Mouse (Mus musculus): ENCODE data around the gene Sit1.

Gene Sit1

GRCm38 (mm10) chr4:43483535-43484091 lies at the start of gene Sit1:
Sit1 (minus strand) TSS chr4:43483734.
- in situ Hi-C loops (cut with MboI, MseI): loop anchor here (5.0 to 10.0 kb wide), 2 partner anchors 41 to 449 kb away; partner anchors contain the start of genes Stoml2 (in 1 of the 2) and Tesk1 (in 1 of the 2)

- in situ Hi-C loops (cut with MboI, MseI): no loop called here
Observed at GRCm38 (mm10) chr4:43533270-43533669, 49.7 kb upstream of the Sit1 start.

- in situ Hi-C loops (cut with MboI, MseI): no loop called here
Observed at GRCm38 (mm10) chr4:43530581-43530980, 47.0 kb upstream of the Sit1 start.

- in situ Hi-C loops (cut with MboI, MseI): no loop called here
Observed at GRCm38 (mm10) chr4:43530081-43530501, 46.6 kb upstream of the Sit1 start.

GRCm38 (mm10) chr4:43528487-43528886 lies 45.0 kb upstream of the Sit1 start:
- in situ Hi-C loops (cut with MboI, MseI): loop anchor here (5.0 to 10.0 kb wide), 2 partner anchors 91 to 336 kb away; no protein-coding TSS in a partner anchor

- in situ Hi-C loops (cut with MboI, MseI): loop anchor here (5.0 to 10.0 kb wide), 2 partner anchors 91 to 337 kb away; no protein-coding TSS in a partner anchor
Observed at GRCm38 (mm10) chr4:43527880-43528279, 44.3 kb upstream of the Sit1 start.

- in situ Hi-C loops (cut with MboI, MseI): loop anchor here in 1 of 2 experiments (10.0 kb wide), 1 partner anchor 345 kb away; no protein-coding TSS in a partner anchor
Observed at GRCm38 (mm10) chr4:43519956-43520355, 36.4 kb upstream of the Sit1 start.

GRCm38 (mm10) chr4:43519551-43519950 lies 36.0 kb upstream of the Sit1 start:
- in situ Hi-C loops (cut with MboI, MseI): no loop called here

GRCm38 (mm10) chr4:43515764-43516708 lies 32.5 kb upstream of the Sit1 start:
- in situ Hi-C loops (cut with MboI, MseI): no loop called here

- in situ Hi-C loops (cut with MboI, MseI): no loop called here
Observed at GRCm38 (mm10) chr4:43513791-43514190, 30.3 kb upstream of the Sit1 start.

- in situ Hi-C loops (cut with MboI, MseI): no loop called here
Observed at GRCm38 (mm10) chr4:43513300-43513699, 29.8 kb upstream of the Sit1 start.

- in situ Hi-C loops (cut with MboI, MseI): no loop called here
Observed at GRCm38 (mm10) chr4:43512653-43513052, 29.1 kb upstream of the Sit1 start.

- in situ Hi-C loops (cut with MboI, MseI): no loop called here
Observed at GRCm38 (mm10) chr4:43511675-43512454, 28.3 kb upstream of the Sit1 start.

- in situ Hi-C loops (cut with MboI, MseI): no loop called here
Observed at GRCm38 (mm10) chr4:43509109-43509508, 25.6 kb upstream of the Sit1 start.

GRCm38 (mm10) chr4:43508666-43508997 lies 25.1 kb upstream of the Sit1 start:
- in situ Hi-C loops (cut with MboI, MseI): no loop called here

- in situ Hi-C loops (cut with MboI, MseI): no loop called here
Observed at GRCm38 (mm10) chr4:43507938-43508665, 24.6 kb upstream of the Sit1 start.

GRCm38 (mm10) chr4:43506536-43507185 lies 23.1 kb upstream of the Sit1 start, which contains the start of gene Car9:
Car9 (plus strand) TSS chr4:43506966.
- in situ Hi-C loops (cut with MboI, MseI): no loop called here

- in situ Hi-C loops (cut with MboI, MseI): no loop called here
Observed at GRCm38 (mm10) chr4:43506074-43506473, 22.5 kb upstream of the Sit1 start.

GRCm38 (mm10) chr4:43504269-43504668 lies 20.7 kb upstream of the Sit1 start:
- in situ Hi-C loops (cut with MboI, MseI): no loop called here

- in situ Hi-C loops (cut with MboI, MseI): no loop called here
Observed at GRCm38 (mm10) chr4:43503506-43503905, 20.0 kb upstream of the Sit1 start.

GRCm38 (mm10) chr4:43503041-43503440 lies 19.5 kb upstream of the Sit1 start:
- in situ Hi-C loops (cut with MboI, MseI): no loop called here

All from T-helper 17 cell (primary cell).